Mouse (Mus musculus) MEL (cell line): ENCODE data around the gene Lrrk1. TPM values are rescaled to one million over a fixed set of nuclear protein-coding genes. Genes with fewer than 3 reads are reported as not detected.

ENCODE experiments used
- DNase-seq: peaks from one replicate; pipeline ENCODE4 v3.0.0; 2011; ENCODE audit warnings: low read depth, low spot score
- H3K27ac ChIP-seq: 2 replicates; pipeline ENCODE4 v1.5.1; 2012; ENCODE audit warnings: low read depth, mild to moderate bottlenecking, control low read depth, low read length, moderate library complexity; ENCODE audit not compliant: control insufficient read depth
- H3K27me3 ChIP-seq, 2 experiments: fragments of 150-350 bp in 1 of 2; sonication (generic) in 1 of 2; 2 replicates each; pipeline ENCODE4 v1.6.1; 2012; ENCODE audit warnings: low read length in 2 of 2, mild to moderate bottlenecking in 2 of 2, improper control_type of control experiment in 1 of 2, moderate library complexity in 1 of 2; ENCODE audit not compliant: insufficient read depth in 2 of 2, control insufficient read depth in 1 of 2
- H3K36me3 ChIP-seq, 2 experiments: 2 replicates each; pipeline ENCODE4 v1.6.1; 2012 to 2014; ENCODE audit warnings: low read length in 2 of 2, improper control_type of control experiment in 1 of 2, inconsistent platforms in 1 of 2, mild to moderate bottlenecking in 1 of 2; ENCODE audit not compliant: insufficient read depth in 2 of 2, control insufficient read depth in 1 of 2
- H3K4me1 ChIP-seq, 2 experiments: fragments of 150-350 bp in 1 of 2; sonication (generic) in 1 of 2; 2 replicates each; pipeline ENCODE4 v1.6.1; 2012; ENCODE audit warnings: low read length in 2 of 2, improper control_type of control experiment in 1 of 2, mild to moderate bottlenecking in 1 of 2; ENCODE audit not compliant: insufficient read depth in 2 of 2, control insufficient read depth in 1 of 2
- H3K4me3 ChIP-seq, 2 experiments: fragments of 150-350 bp in 1 of 2; sonication (generic) in 1 of 2; 2 replicates each; pipeline ENCODE4 v1.5.1; 2012; ENCODE audit warnings: low read depth in 2 of 2, low read length in 2 of 2, mild to moderate bottlenecking in 2 of 2, moderate library complexity in 2 of 2, control low read depth in 1 of 2, improper control_type of control experiment in 1 of 2; ENCODE audit not compliant: control insufficient read depth in 1 of 2, insufficient read depth in 1 of 2
- H3K79me2 ChIP-seq: 2 replicates; pipeline ENCODE4 v1.6.1; 2012; ENCODE audit warnings: mild to moderate bottlenecking, low read length, moderate library complexity; ENCODE audit not compliant: control insufficient read depth, poor library complexity, insufficient read depth
- H3K9ac ChIP-seq: 2 replicates; pipeline ENCODE4 v1.6.1; 2012; ENCODE audit warnings: low read depth, mild to moderate bottlenecking, control low read depth, low read length, moderate library complexity; ENCODE audit not compliant: control insufficient read depth, poor library complexity, severe bottlenecking
- H3K9me3 ChIP-seq: fragments of 150-350 bp; sonication (generic); replicated peaks from 2 replicates; pipeline ENCODE4 v1.6.1; 2012; ENCODE audit warnings: mild to moderate bottlenecking, low read length, improper control_type of control experiment, moderate library complexity; ENCODE audit not compliant: insufficient read depth
- BHLHE40 ChIP-seq: IDR thresholded peaks from 2 replicates; pipeline ENCODE4 v1.6.1; 2012; ENCODE audit warnings: low read depth, mild to moderate bottlenecking, inconsistent platforms, low read length, improper control_type of control experiment, borderline replicate concordance
- ELF1 ChIP-seq: IDR thresholded peaks from 2 replicates; pipeline ENCODE4 v1.6.1; 2014; ENCODE audit warnings: low read depth, mild to moderate bottlenecking, inconsistent platforms, low read length, improper control_type of control experiment, moderate library complexity
- EP300 ChIP-seq, 2 experiments: IDR thresholded peaks; 2 replicates each; pipeline ENCODE4 v1.6.1; 2011; ENCODE audit warnings: improper control_type of control experiment in 2 of 2, low read length in 2 of 2, low read depth in 1 of 2, mild to moderate bottlenecking in 1 of 2
- GABPA ChIP-seq: IDR thresholded peaks from 2 replicates; pipeline ENCODE4 v1.6.1; 2012; ENCODE audit warnings: low read depth, mild to moderate bottlenecking, inconsistent platforms, low read length, improper control_type of control experiment, moderate library complexity
- HCFC1 ChIP-seq: IDR thresholded peaks from 2 replicates; pipeline ENCODE4 v1.6.1; 2012; ENCODE audit warnings: low read depth, mild to moderate bottlenecking, inconsistent platforms, low read length, improper control_type of control experiment, moderate library complexity
- MAFK ChIP-seq: IDR thresholded peaks from 2 replicates; pipeline ENCODE4 v1.6.1; 2011; ENCODE audit warnings: low read depth, mild to moderate bottlenecking, low read length, improper control_type of control experiment, borderline replicate concordance
- MAZ ChIP-seq: IDR thresholded peaks from 2 replicates; pipeline ENCODE4 v1.6.1; 2012; ENCODE audit warnings: low read depth, mild to moderate bottlenecking, inconsistent platforms, low read length, improper control_type of control experiment
- MXI1 ChIP-seq: IDR thresholded peaks from 2 replicates; pipeline ENCODE4 v1.6.1; 2011; ENCODE audit warnings: mild to moderate bottlenecking, low read depth, low read length, improper control_type of control experiment
- MYB ChIP-seq: IDR thresholded peaks from 2 replicates; pipeline ENCODE4 v1.6.1; 2011; ENCODE audit warnings: mild to moderate bottlenecking, low read depth, low read length, improper control_type of control experiment
- NELFE ChIP-seq: IDR thresholded peaks from 2 replicates; pipeline ENCODE4 v1.6.1; 2011; ENCODE audit warnings: low read depth, low read length, improper control_type of control experiment
- POLR2AphosphoS5 ChIP-seq: IDR thresholded peaks from 2 replicates; pipeline ENCODE4 v1.6.1; 2012; ENCODE audit warnings: low read depth, borderline replicate concordance, mild to moderate bottlenecking, inconsistent platforms, low read length, moderate library complexity, mixed read lengths
- RAD21 ChIP-seq: IDR thresholded peaks from 2 replicates; pipeline ENCODE4 v1.6.1; 2011; ENCODE audit warnings: mild to moderate bottlenecking, low read depth, low read length, improper control_type of control experiment
- RCOR1 ChIP-seq: IDR thresholded peaks from 2 replicates; pipeline ENCODE4 v1.6.1; 2012; ENCODE audit warnings: low read depth, mild to moderate bottlenecking, inconsistent platforms, low read length, improper control_type of control experiment
- TBP ChIP-seq: IDR thresholded peaks from 2 replicates; pipeline ENCODE4 v1.8.0; 2011; ENCODE audit warnings: low read depth, low read length, improper control_type of control experiment
- USF1 ChIP-seq: IDR thresholded peaks from 2 replicates; pipeline ENCODE4 v1.6.1; 2014; ENCODE audit warnings: low read depth, mild to moderate bottlenecking, inconsistent platforms, low read length, improper control_type of control experiment, moderate library complexity
- ZKSCAN1 ChIP-seq: IDR thresholded peaks from 2 replicates; pipeline ENCODE4 v1.6.1; 2012; ENCODE audit warnings: low read depth, mild to moderate bottlenecking, inconsistent platforms, low read length, improper control_type of control experiment, moderate library complexity
- polyA plus RNA-seq, 2 experiments: library from polyadenylated mRNA; stranded (reverse) in 1 of 2; unstranded in 1 of 2; fragments of >175 nt in 1 of 2; fragments of >200 nt in 1 of 2; gene quantifications; 2 replicates each; pipeline versions ENCODE4 v1.2.1 to v1.2.4; 2012; ENCODE audit warnings: low replicate concordance in 2 of 2, low read depth in 1 of 2; ENCODE audit not compliant: insufficient read length in 2 of 2, insufficient read depth in 1 of 2, missing spikeins in 1 of 2
- total RNA-seq: library from RNA; depleted of rRNA; stranded (reverse); fragments of 300-350 nt; gene quantifications from 2 replicates; pipeline ENCODE4 v1.2.3, GENCODE M21; 2012

Gene Lrrk1
- total and polyA plus RNA-seq, 3 experiments: 9.1 to 19.1 TPM; not detected in 1

DNA sequence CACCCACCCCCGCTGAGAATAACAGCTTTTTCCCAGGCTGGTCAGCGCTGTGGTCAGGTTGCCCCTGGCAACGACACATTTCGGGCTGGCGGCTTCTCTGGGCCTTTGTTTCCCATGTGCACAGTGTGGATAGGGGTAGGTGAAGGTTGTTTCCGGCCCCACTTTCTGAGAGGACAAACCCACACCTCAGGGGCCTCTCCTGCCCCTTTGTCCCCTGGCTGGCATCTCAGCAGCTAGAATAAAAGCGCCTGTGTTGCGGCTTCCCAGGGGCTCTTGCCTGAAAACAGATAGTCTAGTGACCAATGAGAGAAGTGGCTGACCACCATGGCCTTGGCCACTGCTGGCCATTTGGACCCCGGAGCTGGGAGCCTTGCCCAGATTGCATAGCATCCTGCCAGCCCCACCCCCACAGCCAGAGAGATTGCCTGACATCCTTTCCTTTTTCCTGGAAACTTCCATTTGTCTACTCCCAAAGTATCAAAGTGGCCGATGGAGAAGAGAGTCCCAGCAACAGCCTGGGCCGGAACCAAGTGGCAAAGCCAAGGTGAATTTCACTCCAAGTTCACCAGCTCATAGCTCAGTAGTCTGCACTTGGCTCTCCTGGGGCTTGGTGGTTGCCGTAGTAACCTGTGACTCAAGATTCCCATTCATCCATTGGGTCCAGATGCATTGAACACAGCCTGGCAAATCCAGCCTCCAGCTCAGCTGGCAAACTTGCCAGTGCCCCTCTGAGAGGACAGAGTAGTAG, 140.7 kb downstream of the Lrrk1 start:
- no peak overlapping the region for H3K4me3 ChIP-seq
- H3K4me1 ChIP-seq: no peaks in the 10 kb centered on the region
- H3K9ac ChIP-seq: no peak overlapping the region
- no peaks in the 10 kb centered on the region for H3K9me3 ChIP-seq
- DNase-seq: no peak
- H3K79me2 ChIP-seq: no peaks in the 10 kb centered on the region
- H3K36me3 ChIP-seq: no peaks in the 10 kb centered on the region
- no peak overlapping the region for H3K27ac ChIP-seq
- no peaks in the 10 kb centered on the region for H3K27me3 ChIP-seq
- no peak for TF ChIP-seq MYB
- TF ChIP-seq MXI1: no peak
- no peak for TF ChIP-seq NELFE
- TF ChIP-seq RAD21: no peak
- no peak for TF ChIP-seq MAFK
- TF ChIP-seq RCOR1: no peak
- TF ChIP-seq BHLHE40: no peak

DNA sequence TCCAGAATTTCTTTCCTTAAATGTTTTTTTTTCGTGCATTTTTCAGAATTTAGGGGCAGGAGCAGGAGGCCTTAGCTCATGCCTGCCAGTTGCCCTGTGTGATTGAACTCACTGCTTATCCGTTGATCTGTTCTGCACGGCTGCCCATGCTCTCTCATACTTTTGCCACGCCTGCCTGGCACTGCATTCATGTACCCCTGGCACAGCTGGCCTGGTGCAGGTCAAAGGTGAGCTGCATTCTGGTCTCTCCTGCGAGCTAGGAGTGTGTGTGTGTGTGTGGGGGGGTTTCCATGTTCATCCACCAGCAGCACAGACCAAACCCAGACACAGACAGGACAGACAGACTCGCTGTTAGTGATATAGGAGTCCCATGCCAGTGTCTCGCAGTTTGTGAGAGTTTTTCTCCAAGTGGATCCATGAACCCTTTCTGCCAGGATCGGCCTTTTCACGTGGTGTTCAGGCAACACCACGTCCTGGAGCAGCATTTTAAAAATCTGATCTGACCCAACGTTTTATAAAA, 141.4 kb downstream of the Lrrk1 start:
- Histone ChIP-seq H3K9ac (no peak overlapping the region), H3K4me3 (no peak overlapping the region), H3K27me3 (no peaks in the 10 kb centered on the region), H3K36me3 (no peaks in the 10 kb centered on the region), H3K79me2 (no peaks in the 10 kb centered on the region), H3K4me1 (no peaks in the 10 kb centered on the region), H3K9me3 (no peaks in the 10 kb centered on the region), H3K27ac (no peak overlapping the region)
- TF ChIP-seq GABPA (no peak), HCFC1 (no peak), TBP (no peak), POLR2AphosphoS5 (no peak), EP300 (IDR thresholded peaks at IDR 0.05; ENCODE audit: low read depth in 1 of 2, low read length in 2 of 2) (no peak), ELF1 (no peak), NELFE (no peak), USF1 (no peak), ZKSCAN1 (no peak), MAZ (no peak), BHLHE40 (no peak)
- no peak for DNase-seq
